Mouse (Mus musculus): ENCODE measurements at regions not wholly inside any gene's neighbourhood (a gene's known extent, or its start where the extent isn't known, plus 50 kb on each side); places are given as distances from the start of the nearest gene placed in this dataset.

DNA sequence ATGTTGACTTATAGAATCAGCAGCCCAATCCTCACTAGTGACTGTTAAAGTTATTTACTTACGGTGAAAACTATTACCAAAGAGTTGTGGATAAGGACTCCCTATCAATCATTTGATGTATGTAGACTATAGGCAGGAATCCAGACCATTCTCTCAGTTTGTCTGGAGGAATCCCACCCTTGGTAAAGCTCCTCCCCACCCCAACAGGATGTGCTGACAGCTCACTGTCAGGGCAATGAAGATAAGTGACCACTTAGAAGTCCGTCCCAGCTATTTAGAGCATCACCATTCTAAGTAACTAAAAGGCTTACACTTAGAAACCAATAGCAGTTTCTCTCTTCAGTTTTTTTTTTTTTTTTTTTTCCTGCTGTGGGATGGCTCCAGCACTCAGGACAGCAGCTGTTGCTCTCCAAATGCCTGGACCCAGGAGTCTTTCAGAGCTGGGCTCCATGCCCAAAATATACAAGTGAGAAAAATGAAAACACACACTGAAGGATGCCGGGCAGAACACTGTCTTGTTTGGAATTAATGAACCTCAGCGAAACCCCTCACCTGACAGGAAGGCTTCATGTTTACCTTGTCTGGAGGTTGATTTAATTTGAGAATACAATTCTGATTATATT is 58.9 kb upstream of the Iqcj start:
- no peaks in the 10 kb centered on the region for H3K9me3 ChIP-seq (replicated peaks; ENCODE audit: low read length)
- no peaks in the 10 kb centered on the region for H3K4me1 ChIP-seq (ENCODE audit: control insufficient read depth in 1 of 2, insufficient read depth in 2 of 2)
- no peaks in the 10 kb centered on the region for H3K36me3 ChIP-seq (replicated peaks in 1 of 2; ENCODE audit: control insufficient read depth in 1 of 2, insufficient read depth in 1 of 2, low read length in 1 of 2)
- H3K4me3 ChIP-seq (replicated peaks in 1 of 3; ENCODE audit: low read depth in 2 of 3, low read length in 2 of 3, poor library complexity in 1 of 3), result no peak overlapping the region
- no peak for DNase-seq (ENCODE audit: extremely low read depth)
- dilution Hi-C loops (cut with MboI; ENCODE audit: extremely low pct_ligation_motif_present, extremely low pct_unique_long_range_greater_than_20kb, low sequenced_read_pairs) (no loop called here), in situ Hi-C loops (cut with MboI; ENCODE audit: low pct_ligation_motif_present, low pct_unique_long_range_greater_than_20kb, low sequenced_read_pairs) (no loop called here)
- no peaks in the 10 kb centered on the region for H3K27me3 ChIP-seq (replicated peaks)
- no peak overlapping the region for H3K4me2 ChIP-seq (ENCODE audit: insufficient read depth, low read depth, poor library complexity, severe bottlenecking)
- H3K9ac ChIP-seq (ENCODE audit: insufficient read depth, low read depth), result no peak overlapping the region
- H3K27ac ChIP-seq (ENCODE audit: insufficient read depth, low read depth), result no peak overlapping the region
- no peaks in the 10 kb centered on the region for H3K79me2 ChIP-seq (replicated peaks; ENCODE audit: control insufficient read depth, extremely low read depth, insufficient read depth, poor library complexity, severe bottlenecking)
- TF ChIP-seq KAT2A (IDR thresholded peaks at IDR 0.05; ENCODE audit: insufficient replicate concordance, low read length), result no peak

Measured in CH12.LX (cell line).